Mouse (Mus musculus): ENCODE data around the gene Snrpd2. TPM values are rescaled to one million over a fixed set of nuclear protein-coding genes. Genes with fewer than 3 reads are reported as not detected.

Gene Snrpd2
- total RNA-seq, 2 experiments from 2014 or later: 76.0 to 80.5 TPM

DNA sequence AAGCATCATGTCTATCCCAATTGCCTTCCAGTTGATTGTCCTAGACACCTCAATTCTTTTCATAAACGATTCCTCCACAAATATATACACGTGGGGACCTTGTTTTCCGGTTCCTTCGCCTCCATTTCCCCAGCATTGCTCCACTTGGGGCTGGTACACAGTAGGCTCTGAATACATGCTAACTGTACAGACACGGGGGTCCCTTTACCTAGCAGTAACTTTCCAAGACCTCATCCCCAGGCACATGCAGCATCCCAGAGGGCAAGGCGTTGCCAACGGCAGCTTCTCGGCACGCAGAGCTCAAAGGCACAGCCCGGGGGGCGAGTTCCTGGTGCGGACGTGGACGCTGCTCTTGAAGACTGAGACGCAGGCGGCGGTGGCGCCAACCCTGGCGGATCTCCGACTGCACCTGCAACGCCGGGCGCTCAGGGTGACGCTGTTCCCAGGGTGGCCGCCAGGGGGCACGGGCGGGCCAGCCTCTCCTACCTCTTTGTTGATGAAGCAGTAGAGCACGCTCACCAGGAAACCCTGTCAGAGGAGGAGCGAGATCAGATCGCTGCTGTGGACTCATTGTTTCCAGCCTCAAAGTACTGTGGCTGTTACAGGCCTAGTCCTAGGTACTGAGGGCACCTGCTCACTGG is 7.8 kb downstream of the Snrpd2 start:
- DNase-seq (ENCODE audit: low spot score in 2 of 2): peak; percentile 89 to 96
- Histone ChIP-seq H3K27ac (peak overlapping the region; percentile 73), H3K4me3 (peak overlapping the region; percentile 10; the same call in 1 of the 2 replicates)
- TF ChIP-seq CTCF (conservative IDR thresholded peaks at IDR 0.05): peak; percentile 99

GRCm38 (mm10) chr7:19158601-19159000 is 9.1 kb downstream of the Snrpd2 start:
- DNase-seq (ENCODE audit: low spot score in 2 of 2): no peak
- Histone ChIP-seq H3K4me3 (no peak overlapping the region), H3K27ac (no peak overlapping the region)
- no peak for TF ChIP-seq CTCF (conservative IDR thresholded peaks at IDR 0.05)

DNA sequence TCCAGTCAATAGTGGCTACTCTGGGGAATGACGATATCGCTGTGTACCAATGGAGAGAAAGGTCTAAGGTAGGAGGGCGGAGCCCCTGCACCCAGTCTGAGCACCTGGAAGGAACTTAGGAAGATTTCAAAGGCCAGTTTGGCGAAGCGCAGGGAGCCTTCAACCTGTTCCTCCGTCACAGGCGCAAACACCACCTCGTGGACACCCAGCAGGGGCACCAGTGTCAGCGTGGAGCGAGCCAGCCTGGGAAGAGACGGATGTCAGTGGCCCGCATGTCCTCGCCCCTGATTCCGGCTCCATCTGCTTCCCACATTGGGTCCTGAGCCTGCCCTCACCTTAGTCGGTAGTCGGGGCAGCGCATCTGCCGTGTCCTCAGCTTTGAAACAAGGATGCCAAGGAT is 9.9 kb downstream of the Snrpd2 start:
- no peak overlapping the region for H3K4me3 ChIP-seq

GRCm38 (mm10) chr7:19160115-19160514 is 10.6 kb downstream of the Snrpd2 start:
- DNase-seq (ENCODE audit: low spot score in 2 of 2): no peak

More for the DNA sequence above, 9.9 kb downstream of the Snrpd2 start:
- no peak overlapping the region for H3K27ac ChIP-seq
- no peak for DNase-seq (ENCODE audit: low spot score in 2 of 2)
- no peak for TF ChIP-seq CTCF (conservative IDR thresholded peaks at IDR 0.05)

GRCm38 (mm10) chr7:19162928-19163327 is 13.4 kb downstream of the Snrpd2 start:
- TF ChIP-seq CTCF (conservative IDR thresholded peaks at IDR 0.05): no peak
- Histone ChIP-seq H3K4me3 (no peak overlapping the region), H3K27ac (no peak overlapping the region)
- no peak for DNase-seq (ENCODE audit: low spot score in 2 of 2)

More at GRCm38 (mm10) chr7:19160115-19160514, 10.6 kb downstream of the Snrpd2 start:
- no peak overlapping the region for H3K27ac ChIP-seq
- no peak for TF ChIP-seq CTCF (conservative IDR thresholded peaks at IDR 0.05)
- peak overlapping the region; percentile 22; the same call in 1 of the 2 replicates for H3K4me3 ChIP-seq

DNA sequence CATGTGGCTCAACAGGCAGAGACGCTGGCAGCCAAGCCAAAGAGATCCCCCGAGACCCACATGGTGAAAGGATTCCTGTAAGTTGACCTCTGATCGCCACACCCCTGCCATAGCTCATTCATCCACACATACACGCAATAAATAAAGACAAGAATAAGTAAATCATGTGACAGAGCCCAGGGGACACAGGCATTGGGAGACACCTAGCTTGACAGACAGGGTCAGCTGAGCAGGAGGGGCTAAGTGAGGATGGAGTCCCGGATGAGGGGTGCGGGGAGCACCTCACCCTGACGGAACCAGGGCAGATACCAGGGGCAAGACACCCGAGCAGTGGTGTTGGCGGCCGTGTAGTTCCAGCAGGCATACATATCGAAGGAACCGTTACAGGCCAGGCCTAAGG is 14.2 kb downstream of the Snrpd2 start:
- DNase-seq (ENCODE audit: low spot score in 2 of 2): no peak
- TF ChIP-seq CTCF (conservative IDR thresholded peaks at IDR 0.05): no peak
- Histone ChIP-seq H3K4me3 (no peak overlapping the region), H3K27ac (no peak overlapping the region)

DNA sequence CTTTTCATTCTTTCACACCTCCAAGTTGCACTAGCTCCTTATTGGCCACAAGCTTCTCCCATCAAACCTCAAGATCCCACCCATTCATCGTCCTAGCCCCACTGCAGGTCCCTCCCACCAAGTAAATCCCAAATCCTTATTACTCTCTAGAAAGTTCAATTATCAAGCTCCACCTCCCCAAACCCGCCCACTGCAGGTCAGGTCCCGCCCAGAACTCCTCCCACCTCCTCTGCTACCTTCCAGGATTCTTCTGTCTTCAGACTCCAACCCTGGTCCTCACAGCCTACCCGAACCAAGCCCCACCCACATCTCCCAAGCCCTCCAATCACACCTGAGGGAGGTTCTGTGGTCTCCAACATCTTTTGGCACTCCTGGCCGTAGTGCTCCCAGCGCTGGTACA is 14.7 kb downstream of the Snrpd2 start:
- H3K27ac ChIP-seq: no peak overlapping the region
- TF ChIP-seq CTCF (conservative IDR thresholded peaks at IDR 0.05): no peak
- no peak for DNase-seq (ENCODE audit: low spot score in 2 of 2)
- H3K4me3 ChIP-seq: no peak overlapping the region

- H3K4me3 ChIP-seq: no peak overlapping the region
- TF ChIP-seq CTCF (conservative IDR thresholded peaks at IDR 0.05): no peak
- DNase-seq (ENCODE audit: low spot score in 2 of 2): no peak
- no peak overlapping the region for H3K27ac ChIP-seq
Measured at GRCm38 (mm10) chr7:19164978-19165377, 15.5 kb downstream of the Snrpd2 start.

DNA sequence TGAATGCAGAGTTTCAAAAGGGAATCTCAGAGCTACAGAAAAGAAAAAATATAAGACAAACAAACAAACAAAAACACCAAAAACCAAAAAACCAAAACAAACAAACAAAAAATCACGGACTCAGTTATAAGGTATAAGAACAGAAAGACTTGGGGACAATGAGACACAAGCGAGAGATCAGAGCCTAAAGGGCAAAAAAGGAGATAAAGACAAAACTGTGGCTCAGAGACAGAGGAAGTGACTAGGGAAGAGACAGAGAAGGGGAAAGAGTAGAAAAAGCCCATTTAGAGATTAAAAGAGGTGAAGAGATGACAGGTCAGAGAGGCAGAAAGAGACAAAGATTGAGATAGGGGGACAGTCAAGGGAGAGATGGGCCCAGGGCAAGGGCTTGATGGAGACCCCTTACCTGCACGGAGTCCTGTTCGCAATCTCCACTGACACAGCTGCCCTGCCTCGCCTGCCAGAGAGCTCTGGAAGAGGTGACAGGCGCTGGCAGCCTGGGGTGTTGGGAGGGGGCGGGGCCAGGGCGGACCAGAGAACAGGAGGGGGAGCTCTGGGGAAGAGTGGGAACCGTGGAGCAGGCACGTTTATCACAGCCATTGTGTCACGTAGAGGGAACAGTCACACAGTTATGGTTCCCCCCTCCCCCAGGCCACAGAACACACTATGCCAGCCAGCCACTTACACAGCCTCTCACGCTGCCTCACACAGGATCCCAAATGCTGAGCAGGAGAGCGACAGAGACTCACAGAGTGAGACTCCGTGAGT is 16.3 kb downstream of the Snrpd2 start, which contains the start of gene Gipr:
Gipr (minus strand) TSS at position 472 of the 768 bp plus-strand sequence.
- no peak for DNase-seq (ENCODE audit: low spot score in 2 of 2)
- Histone ChIP-seq H3K4me3 (no peak within 1 kb of the TSS), H3K27ac (no peak within 1 kb of the TSS)
- no peak for TF ChIP-seq CTCF (conservative IDR thresholded peaks at IDR 0.05)

- TF ChIP-seq CTCF (conservative IDR thresholded peaks at IDR 0.05): peak; percentile 45
- H3K27ac ChIP-seq: no peak overlapping the region
Measured at GRCm38 (mm10) chr7:19166990-19167389, 17.5 kb downstream of the Snrpd2 start.

GRCm38 (mm10) chr7:19169506-19169905 is 20.0 kb downstream of the Snrpd2 start:
- no peak overlapping the region for H3K4me3 ChIP-seq
- no peak for DNase-seq (ENCODE audit: low spot score in 2 of 2)
- TF ChIP-seq CTCF (conservative IDR thresholded peaks at IDR 0.05): no peak
- peak overlapping the region; percentile 68 for H3K27ac ChIP-seq

More at GRCm38 (mm10) chr7:19166990-19167389, 17.5 kb downstream of the Snrpd2 start:
- H3K4me3 ChIP-seq: no peak overlapping the region
- no peak for DNase-seq (ENCODE audit: low spot score in 2 of 2)

- DNase-seq (ENCODE audit: low spot score in 2 of 2): peak in 1 of 2 experiments; percentile 55
- no peak for TF ChIP-seq CTCF (conservative IDR thresholded peaks at IDR 0.05)
- Histone ChIP-seq H3K4me3 (no peak overlapping the region), H3K27ac (peak overlapping the region; percentile 68)
Measured at GRCm38 (mm10) chr7:19170142-19170541, 20.6 kb downstream of the Snrpd2 start.

DNA sequence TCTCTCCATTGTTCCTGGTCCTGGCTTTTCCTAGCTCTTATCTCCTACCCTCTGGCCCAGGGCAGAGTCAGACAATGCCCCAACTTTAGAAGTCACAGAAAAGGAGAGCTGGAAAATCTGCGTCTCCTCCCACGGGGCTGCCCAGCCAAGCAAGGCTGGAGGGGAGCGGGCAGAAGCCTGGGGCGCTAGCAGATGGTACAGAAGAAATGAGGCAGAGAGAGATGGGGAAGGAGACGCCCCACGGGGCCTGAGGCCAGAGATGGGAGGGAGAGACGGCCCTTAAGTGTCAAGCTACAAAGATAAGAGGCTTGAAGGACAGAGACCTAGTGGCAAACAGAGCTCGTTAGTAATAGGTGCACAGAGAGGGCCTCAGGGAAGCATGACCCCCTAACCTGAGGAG is 22.3 kb downstream of the Snrpd2 start:
- no peak for DNase-seq (ENCODE audit: low spot score in 2 of 2)
- H3K4me3 ChIP-seq: no peak overlapping the region
- H3K27ac ChIP-seq: peak overlapping the region; percentile 81
- TF ChIP-seq CTCF (conservative IDR thresholded peaks at IDR 0.05): no peak
